Mouse (Mus musculus) E14TG2a.4 (cell line): ENCODE results near the gene Fam102b.
A peak's percentile ranks its signal among the peaks of the same experiment; 100 is the strongest.

Experiments used
- CTCF ChIP-seq: conservative IDR thresholded peaks from 2 replicates; pipeline ENCODE4 v1.5.1; 2014; ENCODE audit warnings: low read length
- NANOG ChIP-seq: IDR thresholded peaks from 2 replicates; pipeline ENCODE4 v1.6.1; 2014; ENCODE audit warnings: borderline replicate concordance, low read length, mixed read lengths
- POU5F1 ChIP-seq: IDR thresholded peaks from 2 replicates; pipeline ENCODE4 v1.6.1; 2014; ENCODE audit warnings: low read length, borderline replicate concordance

- TF ChIP-seq CTCF, result peak; percentile 64
- TF ChIP-seq POU5F1, result no peak
- no peak for TF ChIP-seq NANOG
Measured at GRCm38 (mm10) chr3:108964361-108965044, 62.9 kb downstream of the Fam102b start.
